Mouse (Mus musculus) testis, adult 2 months (tissue): Measurements from ENCODE around the gene Ubac2. TPM values are rescaled to one million over a fixed set of nuclear protein-coding genes. Genes with fewer than 3 reads are reported as not detected.

Source experiments
- H3K27ac ChIP-seq: fragments of 200-500 bp; 2 replicates; pipeline ENCODE4 v1.5.1; 2012; ENCODE audit warnings: low read depth, low read length; ENCODE audit not compliant: control insufficient read depth, insufficient read depth
- H3K27me3 ChIP-seq: fragments of 200-500 bp; 2 replicates; pipeline ENCODE4 v1.6.1; 2012; ENCODE audit warnings: mild to moderate bottlenecking, low read length, moderate library complexity; ENCODE audit not compliant: control insufficient read depth, insufficient read depth
- H3K36me3 ChIP-seq: fragments of 200-500 bp; 2 replicates; pipeline ENCODE4 v1.6.1; 2012; ENCODE audit warnings: mild to moderate bottlenecking, low read length; ENCODE audit not compliant: control insufficient read depth, insufficient read depth
- H3K4me1 ChIP-seq: fragments of 200-500 bp; 2 replicates; pipeline ENCODE4 v1.6.1; 2012; ENCODE audit warnings: low read length; ENCODE audit not compliant: control insufficient read depth, insufficient read depth
- H3K4me3 ChIP-seq: fragments of 200-500 bp; 2 replicates; pipeline ENCODE4 v1.5.1; 2012; ENCODE audit warnings: low read depth, mild to moderate bottlenecking, low read length, moderate library complexity, mixed read lengths; ENCODE audit not compliant: control insufficient read depth
- CTCF ChIP-seq: fragments of 200-500 bp; IDR thresholded peaks from 2 replicates; pipeline ENCODE4 v1.5.1; 2012; ENCODE audit warnings: low read depth, mild to moderate bottlenecking, inconsistent platforms, low read length, moderate library complexity; ENCODE audit not compliant: control insufficient read depth, insufficient read depth, insufficient replicate concordance
- POLR2A ChIP-seq: fragments of 200-500 bp; IDR thresholded peaks from 2 replicates; pipeline ENCODE4 v1.6.1; 2012; ENCODE audit warnings: low read depth, mild to moderate bottlenecking, inconsistent platforms, low read length, moderate library complexity; ENCODE audit not compliant: control insufficient read depth
- polyA plus RNA-seq: library from polyadenylated mRNA; depleted of rRNA; stranded (reverse); fragments of >200 nt; gene quantifications from 2 replicates; pipeline ENCODE4 v1.2.3, GENCODE M21; 2012

Gene Ubac2
- polyA plus RNA-seq, 1 experiment: 107 TPM

GRCm38 (mm10) chr14:121926901-121927300 is 48.5 kb downstream of the Ubac2 start:
- TF ChIP-seq POLR2A (no peak), CTCF (no peak)
- Histone ChIP-seq H3K36me3 (no peaks in the 10 kb centered on the region), H3K4me3 (no peak overlapping the region), H3K4me1 (peaks cover 3% of the 10 kb centered on the region), H3K27ac (no peak overlapping the region), H3K27me3 (no peaks in the 10 kb centered on the region)

GRCm38 (mm10) chr14:121927451-121927850 is 49.0 kb downstream of the Ubac2 start:
- Histone ChIP-seq H3K4me1 (peaks cover 3% of the 10 kb centered on the region), H3K27ac (no peak overlapping the region), H3K4me3 (no peak overlapping the region), H3K36me3 (no peaks in the 10 kb centered on the region), H3K27me3 (no peaks in the 10 kb centered on the region)
- no peak for TF ChIP-seq POLR2A

- Histone ChIP-seq H3K27ac (no peak overlapping the region), H3K27me3 (no peaks in the 10 kb centered on the region), H3K4me1 (peaks cover 3% of the 10 kb centered on the region), H3K4me3 (no peak overlapping the region), H3K36me3 (no peaks in the 10 kb centered on the region)
- TF ChIP-seq POLR2A: no peak
- no peak for TF ChIP-seq CTCF
These were observed 50.1 kb downstream of the Ubac2 start for GRCm38 (mm10) chr14:121928375-121929137.

- H3K27ac ChIP-seq: no peak overlapping the region
- H3K4me3 ChIP-seq: no peak overlapping the region
- no peaks in the 10 kb centered on the region for H3K36me3 ChIP-seq
- peaks cover 3% of the 10 kb centered on the region; the same call in 1 of the 2 replicates for H3K4me1 ChIP-seq
- H3K27me3 ChIP-seq: no peaks in the 10 kb centered on the region
- TF ChIP-seq CTCF: no peak
- no peak for TF ChIP-seq POLR2A
These were observed 51.0 kb downstream of the Ubac2 start for GRCm38 (mm10) chr14:121929243-121929951.

GRCm38 (mm10) chr14:121930731-121931383 is 52.4 kb downstream of the Ubac2 start:
- H3K4me3 ChIP-seq: no peak overlapping the region
- TF ChIP-seq POLR2A: no peak
- TF ChIP-seq CTCF: no peak
- no peak overlapping the region for H3K27ac ChIP-seq
- H3K27me3 ChIP-seq: no peaks in the 10 kb centered on the region
- H3K36me3 ChIP-seq: no peaks in the 10 kb centered on the region
- no peaks in the 10 kb centered on the region for H3K4me1 ChIP-seq

GRCm38 (mm10) chr14:121931594-121931993 is 53.2 kb downstream of the Ubac2 start:
- Histone ChIP-seq H3K4me3 (no peak overlapping the region), H3K27me3 (no peaks in the 10 kb centered on the region), H3K4me1 (no peaks in the 10 kb centered on the region), H3K36me3 (no peaks in the 10 kb centered on the region), H3K27ac (no peak overlapping the region)
- no peak for TF ChIP-seq POLR2A

- Histone ChIP-seq H3K36me3 (no peaks in the 10 kb centered on the region), H3K4me3 (no peak overlapping the region), H3K4me1 (no peaks in the 10 kb centered on the region), H3K27me3 (no peaks in the 10 kb centered on the region), H3K27ac (no peak overlapping the region)
- TF ChIP-seq CTCF (no peak), POLR2A (no peak)
These were observed 53.8 kb downstream of the Ubac2 start for GRCm38 (mm10) chr14:121932180-121932579.
